Mouse (Mus musculus): ENCODE data around the gene Nmrk1. TPM values are rescaled to one million over a fixed set of nuclear protein-coding genes. Genes with fewer than 3 reads are reported as not detected.

Gene Nmrk1
- polyA plus RNA-seq, 1 experiment from 2014 or later, result 8.1 TPM

- Histone ChIP-seq H3K9me3 (ENCODE audit: control insufficient read depth, low read length) (no peaks in the 10 kb centered on the region; the same call in 1 of the 2 replicates), H3K4me2 (ENCODE audit: low read depth) (no peak overlapping the region), H3K27ac (ENCODE audit: low read depth, low read length) (no peak overlapping the region), H3K9ac (ENCODE audit: low read length) (no peak overlapping the region), H3K4me1 (ENCODE audit: control insufficient read depth, insufficient read depth, low read length) (no peaks in the 10 kb centered on the region), H3K27me3 (ENCODE audit: control insufficient read depth, insufficient read depth, low read length) (no peaks in the 10 kb centered on the region), H3K4me3 (ENCODE audit: low read depth, low read length) (no peak overlapping the region), H3K36me3 (ENCODE audit: control insufficient read depth, insufficient read depth, low read length) (no peaks in the 10 kb centered on the region)
- ATAC-seq (ENCODE audit: insufficient read depth, low FRiP score, low TSS enrichment) (no peak), DNase-seq (ENCODE audit: low spot score) (no peak)
- WGBS, result 85% methylated on average over 4 of the region's 4 CpGs
Observed at GRCm38 (mm10) chr19:18652592-18652991, 20.8 kb downstream of the Nmrk1 start.

DNA sequence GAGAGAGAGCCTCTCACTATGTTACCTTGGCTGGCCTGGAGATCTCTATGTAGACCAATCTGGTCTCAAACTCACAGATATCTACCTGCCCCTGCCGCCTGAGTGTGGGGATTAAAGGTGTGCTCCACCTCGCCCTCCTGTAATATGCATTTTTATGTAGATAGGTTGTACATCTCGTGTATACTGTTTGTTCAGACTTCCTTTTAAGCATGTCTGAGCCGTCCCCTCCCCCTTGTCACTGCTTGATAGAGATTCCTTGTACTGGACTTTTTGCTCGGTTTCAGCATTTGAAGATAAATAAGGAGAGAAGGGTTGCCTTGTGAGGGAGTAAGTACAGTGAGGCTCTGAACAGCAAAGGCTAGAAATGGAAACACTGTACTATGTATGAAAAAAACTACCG, 21.3 kb downstream of the Nmrk1 start:
- Histone ChIP-seq H3K4me3 (ENCODE audit: low read depth, low read length) (no peak overlapping the region), H3K4me2 (ENCODE audit: low read depth) (no peak overlapping the region), H3K27ac (ENCODE audit: low read depth, low read length) (no peak overlapping the region), H3K9ac (ENCODE audit: low read length) (no peak overlapping the region), H3K27me3 (ENCODE audit: control insufficient read depth, insufficient read depth, low read length) (no peaks in the 10 kb centered on the region), H3K36me3 (ENCODE audit: control insufficient read depth, insufficient read depth, low read length) (no peaks in the 10 kb centered on the region), H3K9me3 (ENCODE audit: control insufficient read depth, low read length) (no peaks in the 10 kb centered on the region; the same call in 1 of the 2 replicates), H3K4me1 (ENCODE audit: control insufficient read depth, insufficient read depth, low read length) (no peaks in the 10 kb centered on the region)
- WGBS, result 93% methylated on average over 6 of the region's 6 CpGs
- ATAC-seq (ENCODE audit: insufficient read depth, low FRiP score, low TSS enrichment) (no peak), DNase-seq (ENCODE audit: low spot score) (no peak)

DNA sequence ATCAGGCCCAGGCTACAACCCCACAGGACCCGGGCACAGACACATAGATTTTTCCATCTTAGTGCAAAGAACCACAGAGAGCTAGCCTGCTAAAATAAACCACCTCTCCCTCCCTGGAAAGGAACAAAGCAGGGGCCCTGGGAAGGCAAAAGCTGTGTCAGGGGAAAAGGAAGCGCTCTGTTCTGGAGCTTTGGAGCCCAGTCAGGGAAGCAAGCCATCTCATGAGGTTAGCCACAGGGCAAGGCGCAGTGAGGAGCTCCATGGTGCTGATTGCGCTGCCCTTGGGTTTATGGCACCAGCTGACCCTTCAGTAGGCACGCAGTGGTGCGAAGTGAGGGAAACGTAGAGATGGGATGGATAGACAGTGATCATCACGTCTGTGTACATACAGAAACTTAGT, 22.6 kb downstream of the Nmrk1 start:
- Histone ChIP-seq H3K4me1 (ENCODE audit: control insufficient read depth, insufficient read depth, low read length) (no peaks in the 10 kb centered on the region), H3K27me3 (ENCODE audit: control insufficient read depth, insufficient read depth, low read length) (no peaks in the 10 kb centered on the region), H3K4me3 (ENCODE audit: low read depth, low read length) (no peak overlapping the region), H3K36me3 (ENCODE audit: control insufficient read depth, insufficient read depth, low read length) (no peaks in the 10 kb centered on the region), H3K9me3 (ENCODE audit: control insufficient read depth, low read length) (no peaks in the 10 kb centered on the region; the same call in 1 of the 2 replicates), H3K9ac (ENCODE audit: low read length) (no peak overlapping the region), H3K4me2 (ENCODE audit: low read depth) (no peak overlapping the region), H3K27ac (ENCODE audit: low read depth, low read length) (no peak overlapping the region)
- DNase-seq (ENCODE audit: low spot score), result no peak
- no peak for ATAC-seq (ENCODE audit: insufficient read depth, low FRiP score, low TSS enrichment)
- 86% methylated on average over 8 of the region's 8 CpGs for WGBS

- Histone ChIP-seq H3K9ac (ENCODE audit: low read length) (no peak overlapping the region), H3K4me3 (ENCODE audit: low read depth, low read length) (no peak overlapping the region), H3K9me3 (ENCODE audit: control insufficient read depth, low read length) (no peaks in the 10 kb centered on the region; the same call in 1 of the 2 replicates), H3K4me2 (ENCODE audit: low read depth) (no peak overlapping the region), H3K27me3 (ENCODE audit: control insufficient read depth, insufficient read depth, low read length) (no peaks in the 10 kb centered on the region), H3K27ac (ENCODE audit: low read depth, low read length) (no peak overlapping the region), H3K4me1 (ENCODE audit: control insufficient read depth, insufficient read depth, low read length) (no peaks in the 10 kb centered on the region), H3K36me3 (ENCODE audit: control insufficient read depth, insufficient read depth, low read length) (no peaks in the 10 kb centered on the region)
- 85% methylated on average over 5 of the region's 5 CpGs for WGBS
- ATAC-seq (ENCODE audit: insufficient read depth, low FRiP score, low TSS enrichment) (no peak), DNase-seq (ENCODE audit: low spot score) (no peak)
Observed at GRCm38 (mm10) chr19:18654984-18655383, 23.2 kb downstream of the Nmrk1 start.

DNA sequence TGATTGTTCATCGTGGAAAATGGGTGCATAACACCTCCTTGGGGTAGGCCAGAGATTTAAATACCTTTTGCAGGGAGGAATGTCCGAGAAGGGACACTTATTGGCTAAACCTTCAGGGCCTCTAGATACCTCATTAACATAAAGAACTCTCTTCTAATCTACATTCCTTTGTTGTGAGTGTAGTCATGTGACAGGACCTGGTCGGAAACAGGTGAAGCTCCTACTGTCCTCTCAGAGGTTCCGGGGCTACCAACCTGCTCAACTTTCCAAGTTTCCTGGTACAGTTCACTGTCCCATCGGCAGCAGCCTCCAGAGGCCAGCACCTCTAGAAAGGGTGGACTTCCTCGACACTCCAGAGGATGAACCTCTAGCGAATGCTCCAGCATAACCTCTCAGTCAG, 24.2 kb downstream of the Nmrk1 start:
- Histone ChIP-seq H3K9ac (ENCODE audit: low read length) (no peak overlapping the region), H3K4me1 (ENCODE audit: control insufficient read depth, insufficient read depth, low read length) (no peaks in the 10 kb centered on the region), H3K4me3 (ENCODE audit: low read depth, low read length) (no peak overlapping the region), H3K27me3 (ENCODE audit: control insufficient read depth, insufficient read depth, low read length) (no peaks in the 10 kb centered on the region), H3K9me3 (ENCODE audit: control insufficient read depth, low read length) (no peaks in the 10 kb centered on the region; the same call in 1 of the 2 replicates), H3K4me2 (ENCODE audit: low read depth) (no peak overlapping the region), H3K27ac (ENCODE audit: low read depth, low read length) (no peak overlapping the region), H3K36me3 (ENCODE audit: control insufficient read depth, insufficient read depth, low read length) (no peaks in the 10 kb centered on the region)
- 90% methylated on average over 7 of the region's 7 CpGs for WGBS
- no peak for DNase-seq (ENCODE audit: low spot score)
- ATAC-seq (ENCODE audit: insufficient read depth, low FRiP score, low TSS enrichment), result no peak

- H3K4me2 ChIP-seq (ENCODE audit: low read depth), result no peak overlapping the region
- 78% methylated on average over 4 of the region's 4 CpGs for WGBS
- DNase-seq (ENCODE audit: low spot score), result no peak
- no peak for ATAC-seq (ENCODE audit: insufficient read depth, low FRiP score, low TSS enrichment)
- no peak overlapping the region for H3K4me3 ChIP-seq (ENCODE audit: low read depth, low read length)
- no peaks in the 10 kb centered on the region; the same call in 1 of the 2 replicates for H3K9me3 ChIP-seq (ENCODE audit: control insufficient read depth, low read length)
- no peak overlapping the region for H3K9ac ChIP-seq (ENCODE audit: low read length)
- H3K4me1 ChIP-seq (ENCODE audit: control insufficient read depth, insufficient read depth, low read length), result no peaks in the 10 kb centered on the region
- H3K36me3 ChIP-seq (ENCODE audit: control insufficient read depth, insufficient read depth, low read length), result no peaks in the 10 kb centered on the region
- no peaks in the 10 kb centered on the region for H3K27me3 ChIP-seq (ENCODE audit: control insufficient read depth, insufficient read depth, low read length)
- H3K27ac ChIP-seq (ENCODE audit: low read depth, low read length), result no peak overlapping the region
Observed at GRCm38 (mm10) chr19:18658473-18658872, 26.7 kb downstream of the Nmrk1 start.

DNA sequence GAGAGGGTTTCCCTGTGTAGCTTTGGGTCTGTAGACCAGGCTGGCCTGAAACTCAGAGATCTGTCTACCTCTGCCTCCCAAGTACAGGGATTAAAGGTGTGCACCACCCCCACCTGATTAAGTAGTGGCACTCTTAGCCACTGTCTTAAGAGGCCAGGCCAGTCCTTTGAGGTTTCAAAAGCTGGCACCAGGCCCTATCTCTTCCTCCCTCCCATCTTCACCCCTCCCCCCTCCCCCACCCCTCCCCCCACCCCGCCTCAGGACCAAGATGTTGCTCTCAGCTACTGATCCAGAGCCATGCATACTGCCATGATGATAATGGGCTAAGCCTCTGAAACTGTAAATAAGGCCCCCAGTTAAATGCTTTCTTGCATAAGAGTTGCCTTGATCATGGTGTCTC, 27.6 kb downstream of the Nmrk1 start:
- Histone ChIP-seq H3K4me3 (ENCODE audit: low read depth, low read length) (no peak overlapping the region), H3K9ac (ENCODE audit: low read length) (no peak overlapping the region), H3K4me2 (ENCODE audit: low read depth) (no peak overlapping the region), H3K9me3 (ENCODE audit: control insufficient read depth, low read length) (no peaks in the 10 kb centered on the region; the same call in 1 of the 2 replicates), H3K27ac (ENCODE audit: low read depth, low read length) (no peak overlapping the region), H3K27me3 (ENCODE audit: control insufficient read depth, insufficient read depth, low read length) (no peaks in the 10 kb centered on the region), H3K4me1 (ENCODE audit: control insufficient read depth, insufficient read depth, low read length) (no peaks in the 10 kb centered on the region), H3K36me3 (ENCODE audit: control insufficient read depth, insufficient read depth, low read length) (no peaks in the 10 kb centered on the region)
- ATAC-seq (ENCODE audit: insufficient read depth, low FRiP score, low TSS enrichment) (no peak), DNase-seq (ENCODE audit: low spot score) (no peak)
- WGBS, result 60% methylated on average over 1 of the region's 1 CpGs

GRCm38 (mm10) chr19:18660466-18660865, 28.7 kb downstream of the Nmrk1 start:
- WGBS, result 88% methylated on average over 3 of the region's 3 CpGs
- Histone ChIP-seq H3K9me3 (ENCODE audit: control insufficient read depth, low read length) (no peaks in the 10 kb centered on the region), H3K9ac (ENCODE audit: low read length) (no peak overlapping the region), H3K4me2 (ENCODE audit: low read depth) (no peak overlapping the region), H3K4me3 (ENCODE audit: low read depth, low read length) (no peak overlapping the region), H3K36me3 (ENCODE audit: control insufficient read depth, insufficient read depth, low read length) (no peaks in the 10 kb centered on the region), H3K27me3 (ENCODE audit: control insufficient read depth, insufficient read depth, low read length) (no peaks in the 10 kb centered on the region), H3K4me1 (ENCODE audit: control insufficient read depth, insufficient read depth, low read length) (no peaks in the 10 kb centered on the region), H3K27ac (ENCODE audit: low read depth, low read length) (no peak overlapping the region)
- DNase-seq (ENCODE audit: low spot score) (no peak), ATAC-seq (ENCODE audit: insufficient read depth, low FRiP score, low TSS enrichment) (no peak)

GRCm38 (mm10) chr19:18661683-18662082, 29.9 kb downstream of the Nmrk1 start:
- Histone ChIP-seq H3K27ac (ENCODE audit: low read depth, low read length) (no peak overlapping the region), H3K36me3 (ENCODE audit: control insufficient read depth, insufficient read depth, low read length) (no peaks in the 10 kb centered on the region), H3K4me1 (ENCODE audit: control insufficient read depth, insufficient read depth, low read length) (no peaks in the 10 kb centered on the region), H3K9me3 (ENCODE audit: control insufficient read depth, low read length) (no peaks in the 10 kb centered on the region), H3K4me3 (ENCODE audit: low read depth, low read length) (no peak overlapping the region), H3K9ac (ENCODE audit: low read length) (no peak overlapping the region), H3K4me2 (ENCODE audit: low read depth) (no peak overlapping the region), H3K27me3 (ENCODE audit: control insufficient read depth, insufficient read depth, low read length) (no peaks in the 10 kb centered on the region)
- no peak for ATAC-seq (ENCODE audit: insufficient read depth, low FRiP score, low TSS enrichment)
- DNase-seq (ENCODE audit: low spot score), result no peak
- whole genome bisulfite sequencing, result 57% methylated on average over 1 of the region's 1 CpGs

Data from neural tube, embryonic 11.5 days (tissue).